Mouse (Mus musculus): Measurements from ENCODE around the gene Smim8. TPM values are rescaled to one million over a fixed set of nuclear protein-coding genes. Genes with fewer than 3 reads are reported as not detected.

Smim8 gene
- total RNA-seq, 1 experiment from 2014 or later = 17.7 TPM

DNA sequence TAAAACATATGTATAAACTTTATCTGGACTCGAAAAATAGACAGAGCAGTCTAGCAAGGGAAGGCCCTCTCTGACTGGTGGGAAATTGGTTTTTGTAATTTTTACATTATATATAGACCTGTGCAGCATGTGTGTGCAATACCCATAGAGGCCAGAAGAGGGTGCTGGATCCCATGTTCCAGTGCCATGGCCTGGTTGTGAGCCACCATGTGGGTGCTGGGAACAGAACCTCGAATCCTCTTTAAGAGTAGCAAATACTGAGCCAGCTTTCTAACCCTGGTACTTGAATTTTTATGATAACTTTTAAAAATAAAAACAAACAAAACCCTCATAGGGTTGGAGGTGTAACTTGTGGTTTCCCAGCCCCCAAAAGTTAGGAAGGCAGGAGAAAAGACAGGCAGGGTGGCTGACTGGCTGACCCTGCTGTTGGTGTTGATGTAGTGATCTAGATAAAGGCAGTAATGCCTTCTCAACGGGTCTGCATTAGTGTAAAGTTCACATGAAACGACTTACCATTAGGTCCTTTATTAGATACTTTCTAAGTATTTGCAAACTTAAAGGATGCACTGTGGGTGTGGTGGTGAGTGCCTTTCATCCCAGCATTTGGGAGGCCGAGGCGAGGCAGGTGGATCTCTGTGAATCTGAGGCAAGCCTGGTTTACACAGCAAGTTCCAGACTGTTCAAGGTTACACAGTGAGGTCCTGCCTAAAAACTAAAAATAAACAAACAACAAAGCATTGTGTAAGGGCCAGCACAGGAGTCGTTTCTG is 57.9 kb downstream of the Smim8 start:
- DNase-seq = no peak

- no peak for DNase-seq
Measured at GRCm38 (mm10) chr4:34719421-34719820, 58.8 kb downstream of the Smim8 start.

Other genes with a start within 250 kb of the Smim8 start
- 65.6 and 67.0 TPM in 2 replicates for gene Akirin2, start 227.5 kb downstream of the Smim8 start, total RNA-seq (2021)
- 62.1 and 76.6 TPM in 2 replicates for gene Orc3, start 163.5 kb downstream of the Smim8 start, total RNA-seq (2021)
- 43.1 and 51.2 TPM in 2 replicates for gene Rars2, start 163.5 kb downstream of the Smim8 start, total RNA-seq (2021)
- 35.7 and 40.5 TPM in 2 replicates for gene Slc35a1, start 91.0 kb downstream of the Smim8 start, total RNA-seq (2021)
- gene Cfap206, start 48.2 kb downstream of the Smim8 start, total RNA-seq (2021) = 0.41 and 1.2 TPM in 2 replicates
- gene Gm136, start 22.2 kb downstream of the Smim8 start, total RNA-seq (2021) = not detected in 2 replicates
- 18.7 and 21.9 TPM in 2 replicates for gene Zfp292, start 104.5 kb upstream of the Smim8 start, total RNA-seq (2021)
- gene Cga, start 115.4 kb upstream of the Smim8 start, total RNA-seq (2021) = not detected in 2 replicates